Mouse (Mus musculus): ENCODE results near the gene Zwilch.

- TF ChIP-seq CTCF (IDR thresholded peaks at IDR 0.05; ENCODE audit: low read depth, low read length) (no peak), POLR2A (IDR thresholded peaks at IDR 0.05; ENCODE audit: insufficient read depth, low read length) (no peak), EP300 (IDR thresholded peaks at IDR 0.05; ENCODE audit: insufficient read depth, low read depth, low read length) (no peak)
These were observed 41.3 kb downstream of the Zwilch start for GRCm38 (mm10) chr9:64131623-64132022.
